Mouse (Mus musculus) urinary bladder, postnatal 4 days (tissue): ENCODE measurements around the gene Hoxc13.
A peak's percentile ranks its signal among the peaks of the same experiment; 100 is the strongest.

Experiments
- DNase-seq, 2 experiments: peaks; one replicate each; pipeline ENCODE4 v3.0.0; 2021 to 2022; ENCODE audit warnings: low spot score in 2 of 2

The Hoxc13 gene

DNA sequence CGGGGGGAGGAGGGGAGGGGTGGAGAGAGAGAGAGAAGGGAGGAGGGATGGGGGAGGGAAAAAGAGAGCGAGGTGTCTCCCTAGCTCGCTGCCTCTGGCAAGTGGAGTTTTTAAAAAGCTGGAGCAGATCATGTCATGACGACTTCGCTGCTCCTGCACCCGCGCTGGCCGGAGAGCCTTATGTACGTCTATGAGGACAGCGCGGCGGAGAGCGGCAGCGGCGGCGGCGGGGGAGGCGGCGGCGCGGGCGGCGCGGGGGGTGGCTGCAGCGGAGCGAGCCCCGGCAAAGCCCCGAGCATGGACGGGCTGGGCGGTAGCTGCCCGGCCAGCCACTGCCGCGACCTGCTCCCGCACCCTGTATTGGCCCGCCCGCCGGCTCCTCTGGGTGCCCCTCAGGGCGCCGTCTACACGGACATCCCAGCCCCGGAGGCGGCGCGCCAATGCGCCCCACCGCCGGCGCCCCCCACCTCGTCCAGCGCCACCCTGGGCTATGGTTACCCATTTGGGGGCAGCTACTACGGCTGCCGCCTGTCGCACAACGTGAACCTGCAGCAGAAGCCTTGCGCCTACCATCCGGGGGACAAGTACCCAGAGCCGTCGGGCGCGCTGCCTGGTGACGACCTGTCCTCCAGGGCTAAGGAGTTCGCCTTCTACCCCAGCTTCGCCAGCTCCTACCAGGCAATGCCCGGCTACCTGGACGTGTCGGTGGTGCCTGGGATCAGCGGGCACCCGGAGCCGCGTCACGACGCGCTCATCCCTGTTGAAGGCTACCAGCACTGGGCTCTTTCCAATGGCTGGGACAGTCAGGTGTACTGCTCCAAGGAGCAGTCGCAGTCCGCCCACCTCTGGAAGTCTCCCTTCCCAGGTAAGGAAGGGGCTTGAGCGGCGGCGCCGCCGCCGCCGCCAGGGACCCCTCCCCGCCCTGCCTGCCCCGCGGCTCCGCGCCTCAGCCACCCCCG lies at the start of gene Hoxc13:
TSS of gene Hoxc13 (plus strand) at position 51 of the 959 bp plus-strand sequence.
- no peak for DNase-seq

DNA sequence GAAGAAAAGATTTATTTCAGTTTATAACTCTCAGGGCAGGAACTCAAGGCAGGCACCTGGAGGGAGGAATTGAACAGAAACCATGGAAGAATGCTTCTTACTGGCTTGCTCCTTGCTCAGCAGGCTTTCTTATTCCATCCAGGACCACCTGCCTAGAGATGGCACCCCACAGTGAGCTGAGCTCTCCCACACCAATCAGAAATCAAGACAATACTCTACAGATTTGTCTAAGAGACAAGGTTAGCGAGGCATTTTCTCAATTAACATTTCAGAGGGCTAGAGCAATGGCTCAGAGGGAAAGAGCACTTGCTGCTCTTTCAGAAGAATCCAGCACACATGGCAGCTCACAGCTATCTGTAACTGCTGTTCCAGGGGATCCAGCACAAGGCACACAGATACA lies 35.1 kb upstream of the Hoxc13 start:
- DNase-seq: no peak

DNA sequence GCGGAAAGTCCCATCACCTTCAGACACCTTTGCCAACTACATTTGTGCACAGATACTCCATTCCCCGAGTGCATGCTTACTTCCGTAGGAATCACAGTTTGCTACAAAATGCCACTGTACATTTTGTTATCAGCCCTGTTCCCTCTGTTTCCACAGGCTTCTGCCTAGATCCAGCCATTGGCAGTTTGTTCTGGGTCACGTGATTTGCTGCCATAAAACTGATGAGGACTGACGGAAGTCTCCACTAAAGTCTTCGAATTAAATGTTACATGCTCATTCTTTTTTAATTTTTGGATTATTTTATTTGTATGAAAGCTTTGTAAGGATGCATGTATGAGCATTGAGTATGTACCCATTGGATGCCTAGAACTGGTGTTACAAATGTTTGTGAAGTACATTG lies 25.8 kb upstream of the Hoxc13 start:
- no peak for DNase-seq

DNA sequence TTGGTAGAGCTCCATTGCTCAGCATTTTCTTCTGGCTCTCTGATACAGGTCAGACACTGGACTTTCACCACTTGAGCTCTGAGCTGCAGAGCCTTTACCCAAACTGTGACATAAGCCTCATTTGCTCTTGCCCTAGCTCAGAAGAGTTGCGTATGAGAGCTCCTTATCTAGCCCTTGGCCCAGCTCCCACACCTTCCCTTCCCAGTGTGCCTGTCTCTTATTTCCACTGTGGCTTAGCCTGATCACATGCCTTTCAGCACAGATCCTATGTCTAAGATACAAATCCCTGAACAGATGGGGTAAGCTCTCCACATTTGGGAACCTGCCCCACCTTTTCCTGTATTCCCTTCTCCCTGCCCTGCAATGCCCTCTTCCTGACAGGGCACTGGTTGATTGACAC lies 16.0 kb upstream of the Hoxc13 start:
- no peak for DNase-seq

DNA sequence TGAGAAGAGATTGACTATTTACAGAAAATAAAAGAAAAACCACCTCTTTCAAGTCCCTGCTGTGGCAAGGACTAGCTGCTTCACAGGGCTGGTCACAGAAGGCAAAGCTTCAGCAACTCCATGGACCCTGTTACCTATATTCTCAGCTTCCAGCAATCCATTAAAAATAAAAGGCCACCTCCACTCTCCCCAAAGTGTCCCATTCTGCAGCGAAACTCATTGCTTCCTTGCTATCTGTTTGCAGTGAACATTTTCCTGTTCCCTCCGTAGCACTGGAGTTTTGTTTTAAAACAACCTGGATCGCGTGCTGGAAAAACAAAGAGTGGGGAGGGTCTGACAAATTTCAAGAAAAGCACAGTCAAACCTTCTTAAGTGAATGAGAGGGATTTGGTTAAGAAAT lies 11.4 kb upstream of the Hoxc13 start:
- DNase-seq: no peak

DNA sequence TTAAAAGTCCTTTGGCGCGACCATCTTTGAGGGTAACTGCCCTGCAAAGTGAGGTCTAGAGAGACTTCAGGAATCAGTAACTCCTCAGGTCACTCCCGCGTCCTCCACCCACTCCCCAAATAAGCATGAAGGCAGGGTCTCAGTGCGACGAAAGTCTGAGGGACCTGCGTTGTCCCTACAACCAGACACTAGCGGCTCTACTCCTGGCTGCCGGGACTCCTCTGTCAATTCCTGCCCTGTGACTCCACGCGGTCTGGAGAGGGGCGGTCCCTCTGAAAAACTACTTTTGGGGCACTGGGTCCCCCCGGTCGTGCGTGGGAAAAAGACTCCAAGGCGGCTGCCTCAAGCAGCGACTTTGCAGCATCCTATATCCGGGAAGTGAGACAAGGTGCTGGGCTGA lies 10.9 kb upstream of the Hoxc13 start:
- DNase-seq: no peak

DNA sequence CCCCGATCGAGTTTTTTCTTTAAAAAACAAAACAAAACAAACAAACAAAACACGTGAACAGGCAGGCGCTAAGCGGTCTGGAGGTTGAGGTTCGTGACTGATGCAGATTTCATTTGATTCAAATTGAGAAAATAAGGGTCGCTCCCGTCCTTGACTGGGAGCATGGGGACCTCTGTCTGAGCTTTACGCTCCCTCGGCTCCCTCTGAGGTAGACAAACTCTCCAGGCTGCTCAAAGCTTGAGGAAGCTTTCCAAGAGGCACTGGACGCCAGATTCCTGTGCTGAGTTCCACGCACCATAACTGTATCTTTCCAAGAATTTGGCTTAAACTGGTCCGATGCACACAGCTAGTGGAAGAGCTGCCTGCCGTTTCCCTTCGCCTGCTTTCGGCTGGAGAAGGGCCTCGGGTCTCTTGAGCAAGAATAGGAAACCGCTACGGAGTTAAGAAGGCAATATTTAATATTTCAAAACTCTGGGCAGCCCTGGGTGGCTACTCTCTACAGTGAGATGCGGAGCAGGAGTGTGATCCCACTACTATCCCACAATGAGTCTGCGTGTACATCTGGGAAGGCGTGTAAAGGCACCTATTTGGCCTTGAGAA lies 10.3 kb upstream of the Hoxc13 start:
- DNase-seq: no peak

DNA sequence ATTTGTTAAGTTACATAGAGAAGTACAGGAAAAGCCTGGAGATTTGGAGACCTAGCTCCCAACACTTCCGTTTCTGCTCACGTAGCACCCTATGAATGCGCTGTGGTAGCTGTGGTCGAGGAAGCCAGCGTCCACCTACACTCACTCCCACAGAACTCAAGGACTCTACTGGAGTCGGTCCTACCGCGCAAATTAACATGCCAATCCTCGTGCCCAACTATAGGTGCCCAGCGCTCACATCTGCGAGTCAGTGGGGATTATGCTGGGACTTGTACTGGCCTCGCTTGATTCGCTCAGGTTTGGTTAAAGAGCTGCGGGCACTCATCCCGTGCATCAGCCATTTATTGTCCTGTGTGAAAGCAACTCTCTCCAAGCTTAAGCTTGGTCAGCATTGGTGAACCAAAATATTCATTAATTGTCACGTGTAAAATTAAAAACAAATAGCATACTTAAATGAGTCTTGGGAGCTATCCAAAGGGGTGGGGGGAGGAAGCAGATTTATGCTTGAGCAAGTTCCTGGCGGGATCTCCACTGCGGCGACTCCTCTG lies 7.8 kb upstream of the Hoxc13 start:
- no peak for DNase-seq

DNA sequence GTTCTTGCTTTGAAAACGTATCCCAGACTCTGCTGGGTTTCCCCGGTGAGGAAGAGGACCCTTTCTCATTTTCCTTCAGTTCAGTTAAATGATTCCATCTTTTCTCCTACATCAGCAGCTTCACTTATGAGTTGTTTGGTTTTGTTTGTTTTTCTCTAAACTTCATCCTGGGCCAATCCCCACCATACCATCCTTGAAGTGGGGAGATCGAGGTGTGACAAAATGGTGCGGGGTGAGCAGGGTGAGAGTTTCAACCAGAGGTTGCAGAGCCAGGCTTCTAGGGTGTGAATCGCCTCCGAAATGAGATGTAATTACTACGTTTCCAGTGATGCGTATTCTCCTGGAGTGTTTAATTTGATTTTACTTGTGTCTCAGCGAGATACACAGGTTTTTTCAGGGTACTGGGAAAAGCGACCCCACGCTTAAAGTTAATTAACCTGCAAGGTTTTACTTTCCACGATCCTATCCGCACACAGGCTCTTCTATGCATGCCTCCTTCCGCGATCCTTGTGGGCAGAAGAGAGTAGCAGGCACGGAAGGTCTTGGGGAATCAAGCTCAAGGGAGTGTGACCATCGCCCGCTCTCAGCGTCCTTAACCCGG lies 2.8 kb upstream of the Hoxc13 start:
- DNase-seq: no peak

DNA sequence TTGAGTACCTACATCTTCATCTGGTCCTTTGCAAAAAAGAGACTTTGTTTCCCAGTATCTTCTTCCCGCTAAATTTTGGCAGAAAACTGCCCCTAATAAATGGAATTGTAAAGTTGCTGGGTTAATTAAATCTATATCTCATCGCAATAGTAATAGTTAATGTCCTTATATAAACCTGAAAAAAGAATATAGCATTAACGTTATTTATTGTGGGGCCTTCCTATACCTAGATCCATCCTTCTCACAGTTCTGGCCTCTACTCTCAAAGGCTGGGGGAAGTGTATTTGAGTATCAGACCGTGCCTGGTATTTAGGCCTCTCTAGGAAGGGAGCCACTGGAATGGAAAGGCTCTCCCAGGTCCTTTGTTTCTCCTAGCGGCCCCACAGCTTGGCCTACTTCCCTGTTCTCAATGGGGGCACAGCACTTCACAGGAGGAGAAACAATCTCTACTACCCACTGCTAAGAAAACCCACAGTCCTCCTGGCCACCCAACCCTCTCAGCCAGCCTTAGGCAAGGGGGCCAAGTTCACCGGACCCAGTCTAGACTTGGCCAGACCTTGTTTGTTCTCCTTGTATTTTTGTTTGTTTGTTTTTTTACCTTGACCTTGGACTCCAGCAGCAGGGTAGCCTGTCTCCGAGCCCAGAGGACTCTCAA lies 2.2 kb upstream of the Hoxc13 start:
- DNase-seq: no peak

DNA sequence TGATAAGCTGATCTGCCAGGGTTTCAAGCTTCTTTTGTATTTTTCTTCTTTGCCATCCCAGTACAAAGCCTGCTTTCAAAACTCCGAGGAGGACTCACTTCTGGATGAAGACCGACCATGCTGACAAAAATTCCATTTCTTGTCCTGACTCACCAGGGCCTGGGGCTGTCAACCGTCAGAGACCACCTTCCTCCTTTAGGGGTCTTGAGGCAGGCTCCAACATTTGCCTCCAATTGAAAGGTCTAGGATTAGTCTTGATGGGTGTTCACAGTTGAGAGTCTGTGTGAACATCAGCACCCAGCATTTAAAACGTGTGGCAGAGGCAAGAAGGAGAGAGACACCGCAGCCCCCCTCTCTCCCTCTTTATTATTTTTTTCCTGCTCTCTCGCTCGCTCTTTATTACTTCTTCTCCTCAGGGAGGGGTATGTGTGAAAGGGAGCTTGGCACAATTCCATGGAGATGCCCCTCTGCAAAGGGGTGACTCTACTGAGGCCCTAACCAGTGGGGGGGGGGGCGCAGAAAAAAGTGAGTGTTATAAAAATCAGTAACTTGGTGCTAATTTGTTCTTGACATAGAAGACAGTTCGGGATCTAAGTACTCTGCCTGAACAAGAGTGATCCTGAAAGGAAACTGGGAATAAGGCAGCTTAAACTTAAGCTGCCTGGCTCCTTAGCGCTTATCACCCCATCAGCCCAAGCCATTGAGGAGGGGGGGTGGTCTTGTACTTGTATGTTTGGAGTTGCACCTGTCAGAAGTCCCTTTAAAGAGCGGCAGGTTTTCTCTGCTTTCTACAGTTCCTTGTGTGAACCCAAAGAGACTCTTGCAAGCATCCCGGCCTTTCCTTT lies 1.3 kb upstream of the Hoxc13 start:
- DNase-seq: no peak

DNA sequence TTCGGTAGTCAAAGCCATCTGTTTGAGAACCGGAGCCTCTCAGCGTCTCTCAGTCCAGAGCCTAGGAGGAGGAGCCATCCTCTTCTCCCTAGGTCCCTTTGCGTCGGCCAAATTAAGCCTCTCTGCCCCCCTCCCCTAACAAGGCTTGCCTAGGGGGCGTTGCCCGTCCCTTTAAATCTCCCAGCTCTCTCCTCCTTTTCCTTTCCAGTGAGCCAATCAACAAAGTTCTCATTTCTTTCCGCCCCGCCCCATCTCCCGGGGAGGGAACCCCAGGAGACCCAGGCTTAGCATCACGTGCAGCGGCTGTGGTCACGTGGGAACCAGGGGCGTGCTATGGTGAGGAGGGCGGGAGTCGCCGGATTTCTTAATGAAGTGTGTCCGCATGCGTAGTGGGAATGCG lies 284 bp upstream of the Hoxc13 start:
- DNase-seq: peak; percentile 54 to 74

DNA sequence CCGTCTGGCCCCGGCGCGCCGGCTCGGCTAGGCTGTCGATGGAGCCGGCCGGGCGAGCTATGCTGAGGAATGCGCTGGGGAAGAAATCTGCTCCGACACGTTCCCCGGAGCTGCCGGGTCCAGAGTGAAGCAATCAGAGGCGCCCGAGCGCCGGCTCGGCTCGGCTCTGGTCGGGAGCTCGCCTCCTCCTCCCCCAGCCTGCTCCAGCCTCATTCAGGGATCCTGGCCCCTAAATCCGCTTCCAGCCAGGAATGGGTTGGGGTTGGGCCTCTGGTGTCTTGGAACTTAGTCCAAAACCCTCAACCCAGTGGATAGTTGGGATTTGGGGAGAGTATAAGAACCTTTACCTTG lies 1.1 kb downstream of the Hoxc13 start:
- peak in 1 of 2 experiments; percentile 73 for DNase-seq

DNA sequence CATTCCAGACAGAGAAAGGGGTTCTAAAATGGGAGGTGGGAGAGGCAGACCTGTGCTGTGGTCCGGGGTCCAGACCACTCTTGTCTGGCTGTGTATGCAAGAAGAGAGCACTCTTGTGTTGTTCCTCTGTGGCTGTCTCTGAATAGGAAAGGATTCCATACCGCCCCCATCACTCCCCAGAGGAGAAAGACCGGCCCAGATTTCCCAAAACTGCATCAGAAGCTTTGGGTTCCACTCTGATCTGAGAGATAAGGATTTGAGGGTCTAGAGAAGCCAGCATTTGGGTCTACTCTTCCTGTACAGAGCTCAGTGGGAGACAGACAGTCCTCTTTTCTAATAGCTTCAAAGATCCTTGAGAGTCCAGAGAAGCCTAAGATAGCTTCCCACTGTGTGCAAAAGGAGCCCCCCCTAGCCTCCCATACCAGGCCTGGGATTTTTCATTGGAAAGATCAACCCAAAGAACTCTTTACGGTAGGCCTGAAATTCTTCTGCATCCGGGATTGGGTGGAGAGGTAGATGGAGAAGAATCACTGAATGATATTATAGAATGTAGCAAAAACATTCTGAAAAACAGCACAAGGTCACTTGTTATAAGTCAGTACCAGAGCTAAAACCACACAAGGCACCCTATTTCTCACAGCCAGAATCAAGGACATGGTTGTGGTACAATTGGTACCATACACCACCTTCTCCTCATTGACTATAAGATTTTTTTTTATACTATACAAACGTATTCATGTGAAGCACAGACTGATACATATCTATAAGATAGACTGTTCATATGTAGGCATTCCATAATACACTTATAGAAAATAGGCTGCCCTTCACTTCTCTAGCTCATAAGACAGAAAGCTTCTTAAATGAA lies 2.0 kb downstream of the Hoxc13 start:
- no peak for DNase-seq

DNA sequence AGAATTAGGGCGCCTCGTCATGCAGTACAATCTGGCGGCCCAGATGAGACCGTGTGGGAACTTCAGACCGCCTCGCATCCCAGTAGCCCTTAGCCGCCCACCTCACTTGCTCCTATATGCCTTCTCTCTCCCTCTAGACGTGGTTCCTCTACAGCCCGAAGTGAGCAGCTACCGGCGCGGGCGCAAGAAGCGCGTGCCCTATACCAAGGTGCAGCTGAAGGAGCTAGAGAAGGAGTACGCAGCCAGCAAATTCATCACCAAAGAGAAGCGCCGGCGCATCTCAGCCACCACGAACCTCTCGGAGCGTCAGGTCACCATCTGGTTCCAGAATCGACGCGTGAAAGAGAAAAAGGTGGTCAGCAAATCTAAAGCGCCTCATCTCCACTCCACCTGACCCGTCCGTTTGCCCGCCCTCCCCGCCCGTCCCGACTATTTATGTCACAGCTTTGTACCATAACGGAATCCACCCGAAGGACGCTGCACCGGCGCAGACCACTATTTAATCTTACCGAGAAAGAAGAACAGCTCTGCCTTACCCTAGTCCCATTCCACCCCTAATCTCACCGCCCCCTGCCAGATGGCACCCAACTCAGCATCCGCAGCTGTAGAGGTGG lies 6.2 kb downstream of the Hoxc13 start:
- DNase-seq: no peak

DNA sequence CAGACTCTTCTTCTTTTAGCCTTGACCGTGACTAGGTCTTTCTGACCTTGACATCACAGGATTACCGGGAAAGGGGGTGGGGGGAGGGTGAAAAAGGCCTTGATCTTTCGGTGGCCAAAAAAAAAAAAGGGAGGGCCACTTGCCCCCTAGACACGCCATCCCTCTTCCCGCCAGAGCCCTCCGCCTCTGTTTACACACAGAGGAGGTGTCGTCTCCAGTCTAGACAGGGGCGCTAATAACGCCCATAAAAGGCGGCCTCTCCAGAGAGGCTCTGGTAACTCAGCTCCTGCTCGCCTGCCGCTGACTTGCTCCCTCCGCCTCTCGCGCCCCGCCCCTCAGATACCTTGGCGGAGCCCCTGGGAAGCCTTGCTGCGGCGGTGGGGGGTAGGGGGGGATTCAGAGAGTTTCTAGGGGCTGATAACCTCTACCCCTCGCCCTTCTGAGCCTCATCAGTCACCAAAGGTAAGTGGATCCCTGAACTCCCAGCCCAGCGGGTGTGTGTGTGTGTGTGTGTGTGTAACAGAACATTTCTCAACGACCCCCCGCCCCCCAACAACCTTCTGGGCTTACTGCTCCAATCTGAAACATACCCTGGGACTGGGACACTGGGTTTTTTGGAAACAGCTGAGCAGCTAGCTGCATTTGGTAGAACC lies 10.9 kb downstream of the Hoxc13 start:
- no peak for DNase-seq

DNA sequence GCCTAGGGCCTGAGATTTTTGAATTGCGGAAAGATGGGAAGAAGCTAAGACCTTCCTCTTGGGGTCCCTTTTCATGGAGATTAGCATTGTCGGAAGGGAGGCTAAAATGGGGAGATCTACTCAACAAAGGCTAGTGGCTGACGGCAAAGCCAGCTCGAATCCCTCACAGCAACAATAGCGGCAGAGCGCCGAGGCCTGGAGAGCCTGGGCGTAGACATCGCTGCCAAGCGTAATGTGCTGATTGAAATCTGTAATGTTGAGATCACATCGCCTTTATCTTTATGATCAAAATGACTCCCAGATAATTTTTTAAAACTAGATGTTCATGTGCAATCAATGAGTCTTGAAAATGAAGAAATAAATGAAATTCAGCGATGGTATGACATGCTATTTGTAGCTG lies 13.5 kb downstream of the Hoxc13 start:
- no peak for DNase-seq

DNA sequence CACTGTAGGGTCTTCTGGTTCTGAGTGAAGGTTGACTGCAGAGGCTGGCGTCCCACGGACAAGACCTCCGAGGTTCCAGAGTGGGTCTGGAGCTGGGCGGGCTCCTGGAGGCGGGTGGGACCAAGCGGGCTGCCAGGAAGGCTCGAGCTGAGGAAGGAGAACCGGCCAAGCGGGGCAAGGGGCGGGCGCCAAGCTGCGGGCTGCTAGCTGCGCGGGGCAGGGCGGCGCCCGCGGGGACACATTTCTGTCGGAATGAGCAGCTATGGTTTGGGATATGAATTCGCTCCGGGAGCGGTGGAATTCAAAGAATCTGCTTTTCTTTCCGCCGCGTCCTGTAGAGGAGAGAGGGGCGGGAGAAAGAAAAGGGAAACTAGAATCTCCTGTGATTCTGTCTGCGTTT lies 14.0 kb downstream of the Hoxc13 start:
- DNase-seq: no peak

DNA sequence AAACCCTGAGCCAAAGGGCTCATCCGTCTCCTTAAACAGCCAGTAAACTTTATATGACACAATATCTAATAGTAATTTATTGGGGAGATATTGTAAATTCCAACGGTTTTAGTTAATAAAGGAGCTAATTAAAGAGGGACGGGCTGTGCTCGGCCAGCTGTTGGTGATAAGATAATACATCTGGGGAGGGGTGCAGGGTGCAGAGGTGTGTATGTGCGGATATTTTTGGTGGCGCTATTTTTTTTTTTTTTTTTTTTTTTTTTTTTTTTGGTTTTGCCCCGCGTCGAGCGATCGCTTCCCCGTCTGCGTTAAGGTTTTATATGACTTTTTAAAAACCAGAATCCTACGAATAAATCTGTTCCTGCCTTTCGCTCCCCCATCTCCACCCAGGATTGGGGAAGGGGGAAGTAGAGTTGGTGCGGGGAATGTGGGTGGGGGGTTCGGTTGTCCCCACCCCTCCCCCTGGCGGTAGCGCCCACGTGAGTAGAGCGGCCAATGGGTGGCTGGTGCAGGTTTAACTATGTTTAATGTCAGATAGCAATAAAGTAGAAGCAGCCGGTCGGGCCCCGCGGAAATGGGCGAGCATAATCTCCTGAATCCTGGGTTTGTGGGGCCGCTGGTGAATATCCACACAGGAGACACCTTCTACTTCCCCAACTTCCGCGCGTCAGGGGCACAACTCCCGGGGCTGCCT lies 15.5 kb downstream of the Hoxc13 start, which contains the start of gene Hoxc12:
TSS of gene Hoxc12 (plus strand) at position 479 of the 694 bp plus-strand sequence.
- DNase-seq: no peak
